Mouse (Mus musculus): ENCODE measurements at regions not wholly inside any gene's neighbourhood (a gene's known extent, or its start where the extent isn't known, plus 50 kb on each side); places are given as distances from the start of the nearest gene placed in this dataset.

GRCm38 (mm10) chr11:44128481-44128880 lies 227.5 kb upstream of the Adra1b start:
- TF ChIP-seq EP300 (optimal IDR thresholded peaks at IDR 0.05) = no peak
- no peak for TF ChIP-seq CTCF (IDR thresholded peaks at IDR 0.05; ENCODE audit: low read depth)
